Mouse (Mus musculus): Measurements from ENCODE around the gene Olfr1537.

The Olfr1537 gene

DNA sequence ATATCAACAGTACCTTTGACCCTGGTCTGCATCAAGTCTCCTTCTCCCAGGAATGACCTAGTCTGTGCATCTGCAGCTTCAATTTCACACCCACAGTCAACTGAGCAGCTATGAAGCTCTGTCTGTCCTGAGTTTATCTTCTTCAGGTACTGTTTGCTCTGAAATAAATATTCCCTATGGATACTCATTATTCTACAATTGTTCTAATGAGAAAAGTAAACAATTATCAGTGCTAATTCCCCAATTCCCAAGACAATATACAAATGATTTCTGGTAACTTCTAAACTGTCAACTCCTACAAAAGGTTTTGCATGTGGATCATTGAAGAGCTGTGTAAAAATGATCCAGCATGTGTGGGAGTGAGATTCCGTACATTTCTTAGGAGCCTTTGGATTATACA, at the start of gene Olfr1537:
Gene Olfr1537, minus strand, starts transcription at position 101 of the 400 bp plus-strand sequence.
- DNase-seq (ENCODE audit: low spot score in 2 of 2), result no peak

DNA sequence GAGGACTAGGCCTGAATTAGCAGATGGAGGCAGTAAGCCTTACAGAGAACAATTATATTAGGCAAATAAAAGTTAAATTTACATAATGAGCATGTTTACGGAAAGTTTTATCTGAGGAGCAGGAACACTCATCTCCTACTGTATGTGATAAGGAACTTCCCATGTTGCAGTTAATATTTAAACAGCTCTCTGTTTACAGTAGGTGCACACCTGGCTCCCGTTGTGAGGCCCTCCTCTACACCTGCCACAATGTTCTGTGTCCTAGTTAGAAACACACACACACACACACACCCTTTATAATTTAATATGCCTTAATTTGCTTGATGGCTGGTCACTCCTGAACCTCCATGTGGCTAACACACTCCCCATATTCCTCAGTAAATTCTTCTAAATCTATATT, 37.3 kb upstream of the Olfr1537 start:
- DNase-seq (ENCODE audit: low spot score in 2 of 2), result no peak

GRCm38 (mm10) chr9:39276718-39277117, 26.9 kb upstream of the Olfr1537 start, which contains the start of gene Olfr945:
Gene Olfr945, minus strand, starts transcription at chr9:39276818.
- DNase-seq (ENCODE audit: low spot score in 2 of 2), result no peak

GRCm38 (mm10) chr9:39201620-39202019, 48.2 kb downstream of the Olfr1537 start, which contains the start of gene Olfr944:
Gene Olfr944, plus strand, starts transcription at chr9:39201920.
- no peak for DNase-seq (ENCODE audit: low spot score in 2 of 2)
